Mouse (Mus musculus): Measurements from ENCODE around the gene Cd247.

The Cd247 gene

DNA sequence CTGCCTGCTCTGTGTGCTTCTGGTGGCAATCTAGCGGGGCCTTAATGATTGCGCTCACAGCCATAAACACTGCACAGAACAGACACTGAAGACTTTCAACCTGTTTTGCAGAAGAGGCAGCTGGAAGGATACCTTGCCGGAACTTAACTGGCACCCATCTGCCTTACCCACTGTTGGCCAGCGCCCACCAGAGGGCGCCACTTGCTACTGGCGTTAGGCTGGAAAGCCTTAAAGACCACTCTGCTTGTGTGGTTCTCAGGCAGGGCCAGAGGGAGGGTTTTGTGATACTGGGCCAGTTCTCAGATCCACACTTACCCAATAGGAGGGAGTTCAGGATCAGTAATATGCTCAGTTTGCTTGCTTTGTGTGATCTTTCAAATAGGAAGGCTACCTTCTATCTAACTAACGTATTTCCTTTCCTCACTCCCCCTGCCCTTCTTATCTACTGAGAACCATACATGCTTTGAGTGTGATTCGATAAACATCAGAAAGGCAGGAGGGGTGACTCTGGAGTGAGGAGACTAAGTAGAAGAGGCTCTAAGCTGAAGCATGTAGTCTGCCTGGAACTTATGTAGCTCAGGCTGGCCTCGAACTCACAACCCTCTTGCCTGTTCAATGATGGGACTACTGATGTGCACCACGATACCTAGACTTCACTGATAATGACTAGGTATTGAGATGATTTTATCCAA is 65.4 kb downstream of the Cd247 start:
- DNase-seq (ENCODE audit: low spot score) = peak; percentile 62

DNA sequence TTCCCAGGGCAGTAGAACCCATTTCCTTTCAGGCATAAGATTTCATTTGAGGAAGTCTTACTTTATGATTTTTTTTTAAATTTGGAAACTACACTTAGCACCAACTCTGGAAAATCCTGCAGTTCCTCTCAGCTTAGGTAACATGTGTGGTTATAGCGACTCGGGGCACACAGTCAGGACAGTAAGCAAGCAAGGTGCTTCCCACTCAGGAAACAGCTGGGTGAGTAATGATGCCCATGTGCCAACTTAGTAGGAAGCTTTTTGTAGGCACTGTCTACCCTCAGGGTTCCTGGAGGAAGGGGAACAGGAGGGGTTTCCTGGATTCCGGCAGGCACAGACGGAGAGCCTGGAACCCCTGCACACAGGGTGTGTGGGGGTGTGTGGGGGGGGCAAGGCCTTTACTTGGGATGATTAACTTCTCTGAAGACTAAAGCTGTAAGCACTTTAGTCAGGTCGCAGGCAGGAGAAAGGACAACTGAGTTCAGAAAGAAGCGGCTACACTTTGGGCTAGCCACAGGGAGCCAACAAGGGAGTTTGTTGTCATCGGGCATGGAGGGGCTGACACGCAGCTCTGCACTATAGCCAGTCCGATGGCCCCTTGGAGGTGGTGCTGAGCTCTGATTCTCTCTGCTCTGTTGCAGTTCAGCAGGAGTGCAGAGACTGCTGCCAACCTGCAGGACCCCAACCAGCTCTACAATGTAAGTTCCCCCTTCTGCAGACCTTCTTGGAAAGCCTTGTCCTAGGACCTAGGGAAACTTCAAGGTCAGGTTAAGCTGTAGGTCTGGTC is 67.5 kb downstream of the Cd247 start:
- no peak for DNase-seq (ENCODE audit: low spot score)

DNA sequence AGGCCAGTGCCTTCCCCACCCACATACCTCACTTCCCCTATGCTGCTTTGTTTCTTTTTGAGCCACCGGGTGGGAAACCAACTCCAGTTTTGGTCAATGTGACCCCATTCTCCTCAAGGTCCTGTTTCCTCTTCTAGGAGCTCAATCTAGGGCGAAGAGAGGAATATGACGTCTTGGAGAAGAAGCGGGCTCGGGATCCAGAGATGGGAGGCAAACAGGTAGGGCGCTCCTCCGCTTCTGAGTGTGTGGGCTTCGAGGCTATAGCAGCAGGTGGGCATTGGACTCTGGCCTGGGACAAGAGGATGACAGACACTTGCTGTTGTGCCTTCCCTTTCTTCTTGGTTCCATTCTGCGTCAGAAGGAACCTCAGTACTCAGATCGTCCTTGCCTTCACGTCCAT is 68.8 kb downstream of the Cd247 start:
- DNase-seq (ENCODE audit: low spot score) = no peak

DNA sequence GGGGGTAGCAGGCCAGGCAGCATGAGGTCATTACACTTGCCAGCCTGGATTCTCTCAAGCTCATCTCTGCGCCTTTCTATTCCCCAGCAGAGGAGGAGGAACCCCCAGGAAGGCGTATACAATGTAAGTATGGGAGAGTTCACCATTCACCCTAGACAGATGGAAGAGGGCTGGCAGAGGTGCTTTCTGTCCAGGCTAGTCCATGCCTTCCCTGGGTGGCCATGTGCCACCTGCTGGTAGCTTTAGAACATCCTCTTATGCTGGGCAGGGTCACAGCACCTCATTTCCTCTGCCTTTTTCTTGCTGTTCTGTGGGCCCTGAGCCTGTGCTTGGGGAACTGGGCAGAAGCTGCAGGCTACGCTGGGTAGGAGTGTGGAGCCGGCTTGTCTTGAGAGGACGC is 69.9 kb downstream of the Cd247 start:
- DNase-seq (ENCODE audit: low spot score) = no peak

DNA sequence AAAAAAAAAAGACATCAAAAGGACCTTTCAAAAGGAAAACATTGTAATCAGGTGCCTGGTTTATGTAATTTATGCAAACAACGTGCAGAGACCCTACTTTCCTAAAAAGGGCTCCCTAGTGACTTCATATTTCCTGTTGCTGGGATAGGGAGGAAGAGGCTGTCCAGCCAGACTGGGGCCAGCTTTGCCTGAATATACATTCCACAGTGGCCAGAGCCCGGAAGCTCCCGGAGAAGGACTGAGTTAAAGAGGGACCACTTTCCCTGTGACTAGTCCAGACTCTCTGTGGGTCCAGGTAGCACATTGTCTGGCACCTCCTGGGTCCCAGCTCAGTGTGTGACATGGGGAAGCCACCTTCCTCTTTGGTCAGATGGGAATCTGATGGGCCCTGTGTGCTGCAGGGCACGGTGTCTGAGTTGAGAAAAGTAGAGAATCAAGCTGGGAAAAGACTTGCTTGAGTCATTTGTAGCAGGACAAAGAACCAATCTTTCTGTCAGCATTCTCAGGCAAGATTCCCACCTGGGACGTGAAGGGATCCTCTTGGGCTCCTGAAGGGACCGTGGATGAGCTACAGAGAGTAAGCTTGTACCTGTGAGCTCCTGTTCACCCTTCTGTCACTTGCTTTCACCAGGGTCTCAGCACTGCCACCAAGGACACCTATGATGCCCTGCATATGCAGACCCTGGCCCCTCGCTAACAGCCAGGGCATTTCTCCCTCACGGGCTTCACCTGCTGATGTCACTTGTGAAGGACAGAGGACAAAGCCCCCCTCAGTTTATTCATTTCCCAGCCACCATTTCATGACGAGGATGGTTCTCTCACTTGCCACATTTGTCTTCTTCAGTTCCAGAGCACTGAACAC is 72.1 kb downstream of the Cd247 start:
- no peak for DNase-seq (ENCODE audit: low spot score)

DNA sequence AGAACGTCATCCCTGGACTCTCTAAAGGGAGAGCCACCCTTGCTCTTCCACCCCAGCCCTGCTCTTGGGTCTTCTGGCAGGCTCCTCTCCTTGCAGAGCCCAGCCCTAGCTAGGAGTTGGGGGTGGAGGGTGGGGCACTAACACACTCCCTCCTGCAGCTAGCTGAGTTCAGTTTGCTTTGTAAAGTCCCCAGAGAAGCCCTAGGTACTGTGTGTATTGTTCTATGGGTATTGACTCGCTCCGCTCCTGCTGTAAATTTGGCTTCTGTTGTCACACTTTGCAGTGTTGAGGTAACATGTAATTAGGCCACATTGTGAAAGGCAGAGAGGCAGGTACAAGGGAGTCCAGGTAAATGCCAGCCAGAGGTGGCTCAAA is 72.7 kb downstream of the Cd247 start:
- no peak for DNase-seq (ENCODE audit: low spot score)

DNA sequence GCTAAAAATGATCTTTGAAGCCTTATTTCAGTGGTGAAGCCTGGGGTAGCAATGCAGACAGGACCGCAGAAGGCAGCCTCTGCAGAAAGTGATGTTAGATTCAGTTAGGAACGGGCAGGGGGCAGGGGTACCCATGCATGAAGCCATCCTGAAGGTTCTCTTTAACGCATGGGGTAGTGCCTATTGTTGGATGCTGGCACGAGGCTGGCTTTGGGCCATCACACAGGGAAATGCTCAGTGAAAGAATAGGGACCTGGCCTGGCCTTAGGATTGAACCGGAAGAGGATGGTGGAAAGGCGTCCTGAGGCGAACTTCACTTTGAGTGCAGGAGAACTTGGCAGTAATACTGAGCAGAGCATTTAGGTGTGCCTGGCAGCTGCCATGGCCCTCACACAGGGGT is 73.6 kb downstream of the Cd247 start:
- DNase-seq (ENCODE audit: low spot score) = no peak

DNA sequence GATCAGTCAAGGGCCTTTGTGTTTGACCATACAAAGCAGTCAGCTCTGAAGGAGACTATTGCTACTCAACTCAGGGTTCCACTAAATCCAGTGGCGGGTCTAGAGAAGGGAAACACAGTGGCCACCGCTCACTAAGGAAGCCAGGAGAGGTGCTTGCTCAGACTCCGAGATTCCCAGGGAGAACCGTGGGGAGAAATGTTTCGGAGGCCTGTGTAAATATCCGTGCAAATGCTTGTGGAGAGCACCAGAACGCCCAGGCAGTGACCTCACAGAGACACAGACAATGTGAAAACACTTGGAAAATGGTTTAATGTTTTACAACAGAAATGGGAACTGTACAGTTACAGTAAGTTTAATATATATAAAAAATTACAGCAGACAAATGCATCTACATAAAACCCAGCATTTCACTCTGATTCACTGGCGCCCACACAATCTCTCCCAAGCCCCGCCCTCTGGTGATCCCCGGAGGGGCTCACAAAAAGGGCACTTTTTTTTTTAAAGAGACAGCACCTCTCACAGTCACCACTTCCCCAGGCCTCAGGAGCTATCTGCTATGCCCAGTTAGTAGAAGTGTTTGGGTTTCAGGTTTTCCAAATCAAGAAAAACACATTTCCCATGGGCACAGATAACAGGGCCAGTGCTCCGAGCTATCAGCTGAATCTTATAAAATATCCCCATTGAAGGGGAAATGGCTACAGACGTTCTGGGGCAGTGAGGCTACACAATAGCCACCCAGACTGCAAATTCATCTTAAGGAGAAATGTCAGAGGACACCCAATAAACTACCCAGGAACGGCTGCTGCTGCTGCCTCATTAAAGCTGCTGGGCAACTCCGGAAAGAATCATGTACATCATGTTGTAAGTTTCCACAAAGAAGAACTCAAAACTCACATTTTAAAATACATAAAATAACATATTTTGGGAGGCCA is 76.6 kb downstream of the Cd247 start:
- DNase-seq (ENCODE audit: low spot score) = no peak

DNA sequence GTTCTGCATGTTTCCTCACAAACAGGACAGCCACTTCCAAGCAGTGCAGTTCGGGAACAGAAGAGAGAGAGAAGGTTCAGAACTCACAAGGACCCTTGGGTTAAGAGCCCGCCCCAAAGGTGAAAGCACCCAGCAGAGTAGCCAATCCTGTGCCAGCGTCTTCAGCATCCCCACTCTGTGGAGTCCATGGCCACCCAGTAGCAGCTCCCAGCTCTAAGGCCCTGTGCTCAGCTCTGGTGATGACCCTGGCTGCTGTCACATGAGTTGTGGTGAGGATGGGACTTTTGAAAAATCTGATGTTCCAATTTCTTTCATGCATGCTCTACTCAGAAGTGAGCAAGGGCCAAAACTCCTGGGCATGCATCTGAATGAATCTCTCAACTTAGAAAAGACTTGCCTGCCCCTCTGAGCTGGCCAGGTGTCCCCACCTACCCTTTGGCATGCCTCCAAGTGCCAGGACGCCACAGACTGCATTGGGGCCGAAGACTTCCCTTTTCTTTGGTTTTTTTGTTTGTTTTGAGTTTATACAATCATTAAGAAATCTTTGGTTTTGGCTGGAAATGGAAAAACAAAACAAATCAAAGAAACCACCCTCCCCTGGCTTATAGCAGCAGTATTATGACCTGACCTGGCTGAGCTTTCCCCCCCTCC is 78.3 kb downstream of the Cd247 start:
- no peak for DNase-seq (ENCODE audit: low spot score)

DNA sequence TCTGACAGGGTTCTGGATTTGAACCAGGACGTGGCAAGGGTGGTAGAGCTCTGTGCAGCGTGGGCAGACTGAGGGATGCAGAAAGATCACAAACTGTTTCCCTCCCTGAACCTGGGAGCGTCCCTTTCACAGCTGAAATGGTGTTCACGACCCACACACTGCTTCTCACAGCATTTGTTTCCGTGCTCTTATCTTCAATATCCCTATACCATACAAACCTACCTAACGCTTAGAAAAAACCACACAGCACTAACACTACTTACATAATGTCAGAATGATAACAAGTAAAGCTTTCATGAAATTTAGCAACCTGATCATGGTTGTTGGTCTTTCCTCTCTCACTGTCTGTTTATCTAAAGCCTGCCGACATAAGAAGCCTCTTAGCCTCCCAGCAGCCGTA is 80.2 kb downstream of the Cd247 start:
- DNase-seq (ENCODE audit: low spot score) = no peak

DNA sequence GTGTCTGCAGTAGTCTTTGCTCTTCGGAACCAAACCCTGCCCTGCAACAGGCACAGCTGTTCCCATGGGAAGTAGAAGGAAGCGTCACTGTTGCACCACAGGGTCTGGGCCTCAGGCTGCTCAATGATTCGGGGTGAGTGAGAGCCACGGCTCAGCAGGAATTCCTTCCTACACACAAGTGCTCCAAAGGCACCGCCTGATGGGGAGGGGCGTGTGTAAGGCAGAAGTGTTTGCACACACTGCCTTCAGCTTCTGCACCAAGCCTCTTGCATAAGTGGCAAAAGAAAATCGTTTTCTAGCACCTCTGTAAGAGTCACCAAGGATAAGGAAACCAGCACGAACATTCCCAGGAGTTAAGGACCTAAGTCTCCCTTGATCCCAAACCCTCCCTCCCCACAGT is 86.2 kb downstream of the Cd247 start:
- no peak for DNase-seq (ENCODE audit: low spot score)

DNA sequence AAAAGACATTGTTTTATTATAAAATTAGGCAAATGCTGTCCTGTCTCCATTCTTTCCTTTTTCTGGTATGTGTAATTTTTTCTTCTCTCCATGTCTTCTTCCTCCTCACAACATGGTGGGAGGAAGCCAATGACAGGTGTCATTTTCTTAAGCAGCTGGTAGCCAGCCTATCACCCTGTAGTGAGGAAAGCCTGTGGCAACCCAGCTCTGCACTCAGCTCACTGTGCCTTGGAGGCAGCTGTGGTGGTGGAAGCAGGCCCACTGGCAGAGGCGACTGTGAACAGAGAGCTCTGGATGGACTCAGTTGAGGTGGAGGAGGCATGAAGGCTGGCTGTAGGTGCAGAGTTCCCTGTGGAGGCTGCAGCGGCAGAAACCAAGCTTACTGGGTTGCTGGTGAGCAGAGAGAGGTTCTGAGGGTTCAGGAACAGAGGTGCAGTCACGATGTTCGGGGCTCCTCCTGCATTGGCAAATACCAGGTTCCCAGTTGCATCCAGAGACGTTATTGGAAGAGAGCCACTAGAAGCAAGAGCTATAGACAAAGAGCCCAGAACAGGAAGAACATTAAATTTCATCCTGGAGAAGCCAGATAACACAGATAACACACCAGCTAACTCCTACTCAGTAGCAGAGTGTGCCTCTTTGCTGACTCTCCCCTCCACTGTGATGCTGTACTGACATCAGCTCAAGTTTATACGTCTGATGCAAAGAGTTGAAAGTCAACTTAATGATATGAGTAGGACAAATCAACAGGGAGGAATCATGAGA is 87.2 kb downstream of the Cd247 start:
- DNase-seq (ENCODE audit: low spot score) = no peak

DNA sequence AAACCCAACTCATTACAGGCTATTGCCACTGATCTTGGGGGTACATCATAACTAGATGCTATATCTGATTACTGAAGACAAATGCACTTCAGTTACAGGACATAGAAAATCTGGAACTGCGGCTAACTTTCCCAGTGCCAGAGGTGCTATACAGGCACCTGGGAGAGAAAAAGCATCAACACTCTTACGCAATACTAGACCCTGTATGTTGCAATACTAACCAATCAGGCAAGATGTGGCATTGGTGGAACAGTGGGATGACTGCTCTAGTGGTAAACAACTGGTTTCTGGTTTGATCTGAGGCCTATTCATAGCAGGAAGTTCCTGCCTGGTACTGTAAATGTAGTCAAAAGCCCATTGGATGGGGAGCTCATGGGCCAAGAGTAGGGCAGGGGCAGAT is 90.3 kb downstream of the Cd247 start:
- no peak for DNase-seq (ENCODE audit: low spot score)

DNA sequence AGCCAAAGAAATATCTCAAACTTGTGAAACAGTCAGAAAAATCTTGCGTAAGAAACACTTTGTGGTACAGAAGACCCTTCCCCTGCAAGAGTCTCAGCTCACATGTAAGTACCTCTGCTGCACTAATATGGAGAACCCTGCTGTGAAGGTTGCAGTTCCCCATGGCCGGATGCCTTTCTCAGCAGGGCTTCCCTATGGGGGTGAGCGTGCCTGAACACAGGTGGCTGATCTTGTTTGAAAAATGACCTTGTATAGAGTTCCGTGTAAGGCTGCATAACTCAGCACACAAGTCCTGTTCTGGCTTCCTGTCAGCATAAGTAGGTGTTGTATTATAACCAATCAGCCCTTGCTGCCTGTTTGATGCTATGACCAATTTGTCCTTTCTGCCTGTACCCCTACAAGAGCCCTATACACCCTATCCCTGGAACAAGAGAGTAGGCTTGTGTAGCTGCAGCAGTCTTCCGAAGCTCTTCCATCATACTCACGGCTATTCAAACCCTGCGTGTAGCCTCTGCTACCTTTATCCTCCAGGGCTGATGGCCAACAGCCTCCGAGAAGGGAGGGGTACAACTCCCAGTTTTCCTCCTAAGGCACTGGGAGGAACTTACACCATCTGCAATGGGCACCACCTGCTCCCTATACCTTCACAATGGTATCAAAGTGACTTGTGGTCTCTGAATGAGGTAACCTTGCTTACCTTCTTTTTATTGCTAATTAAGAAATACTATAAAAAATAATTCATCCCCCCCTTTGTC is 93.8 kb downstream of the Cd247 start:
- DNase-seq (ENCODE audit: low spot score) = no peak

DNA sequence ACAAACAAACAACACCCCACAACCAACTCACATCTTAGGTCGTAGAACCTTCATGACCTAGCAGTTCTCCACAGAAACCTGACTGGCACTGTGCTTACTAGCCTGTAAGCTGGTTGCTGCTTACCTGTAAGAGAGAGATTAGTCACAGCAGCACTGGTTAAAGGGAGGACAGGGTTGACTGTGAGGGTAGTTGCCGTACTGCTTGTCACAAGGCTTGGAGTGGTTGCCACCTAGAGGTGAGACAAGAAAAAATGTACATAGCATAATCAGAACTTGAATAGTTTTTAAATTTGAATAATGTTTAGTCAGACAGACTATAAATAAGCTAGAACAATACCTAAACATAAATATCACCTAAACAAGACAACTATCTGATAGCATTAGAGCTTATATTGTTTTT is 103.2 kb downstream of the Cd247 start:
- DNase-seq (ENCODE audit: low spot score) = no peak

DNA sequence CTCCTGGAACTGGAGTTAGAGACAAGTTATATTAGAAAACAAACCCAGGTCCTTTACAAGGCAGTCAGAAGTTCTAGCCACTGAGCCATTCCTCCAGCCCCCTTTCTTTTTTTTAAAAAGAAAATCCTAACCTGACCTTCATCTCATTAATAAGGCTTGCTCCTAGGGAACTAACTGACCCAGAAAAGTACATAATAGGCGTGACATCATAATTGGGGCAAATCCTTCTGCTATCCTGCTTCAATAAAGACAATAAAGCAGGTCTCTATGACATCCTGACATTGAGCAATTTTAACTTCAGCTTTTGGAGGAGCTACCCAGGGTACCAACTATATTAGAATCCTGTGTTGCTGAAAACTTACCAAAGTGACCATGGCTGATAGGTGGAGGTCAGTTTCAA is 115.1 kb downstream of the Cd247 start:
- DNase-seq (ENCODE audit: low spot score) = no peak

DNA sequence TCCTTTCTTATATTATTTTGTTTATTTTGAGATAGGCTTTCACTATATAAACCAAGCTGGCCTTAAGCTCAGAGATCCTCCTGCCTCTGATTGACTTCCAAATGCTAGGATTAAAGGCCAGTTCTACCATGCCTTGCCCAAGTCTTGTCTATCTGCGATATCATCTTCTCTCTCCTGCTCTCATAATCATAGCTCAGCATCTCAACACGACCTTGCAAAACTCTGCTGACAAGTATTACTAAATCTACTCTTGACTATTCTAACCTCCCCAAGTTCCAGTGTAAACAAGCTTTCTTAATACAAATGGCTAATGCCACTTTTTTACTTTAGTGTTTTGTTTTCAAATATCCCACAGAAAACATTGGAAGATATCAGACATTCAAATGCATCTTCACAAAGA is 119.7 kb downstream of the Cd247 start:
- DNase-seq (ENCODE audit: low spot score) = no peak

DNA sequence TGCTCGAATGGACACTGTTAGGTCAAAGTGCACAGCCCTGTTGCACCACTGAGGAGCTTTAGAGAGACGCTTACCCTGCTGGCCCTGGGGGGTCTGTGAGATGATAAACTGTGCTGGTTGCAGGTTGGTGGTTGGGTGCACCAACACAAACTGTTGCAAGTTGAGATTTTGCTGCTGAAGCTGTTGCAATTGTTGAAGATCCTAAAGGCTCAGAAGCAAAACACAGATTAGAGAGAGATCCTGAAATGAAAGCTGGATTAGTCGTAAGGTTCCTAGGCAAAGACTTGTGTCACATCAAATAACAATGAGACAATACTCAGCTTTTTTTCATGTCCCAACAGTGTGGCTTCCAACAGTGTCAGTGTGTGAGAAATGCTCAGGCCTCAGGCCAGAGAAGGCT is 120.3 kb downstream of the Cd247 start:
- DNase-seq (ENCODE audit: low spot score) = no peak

DNA sequence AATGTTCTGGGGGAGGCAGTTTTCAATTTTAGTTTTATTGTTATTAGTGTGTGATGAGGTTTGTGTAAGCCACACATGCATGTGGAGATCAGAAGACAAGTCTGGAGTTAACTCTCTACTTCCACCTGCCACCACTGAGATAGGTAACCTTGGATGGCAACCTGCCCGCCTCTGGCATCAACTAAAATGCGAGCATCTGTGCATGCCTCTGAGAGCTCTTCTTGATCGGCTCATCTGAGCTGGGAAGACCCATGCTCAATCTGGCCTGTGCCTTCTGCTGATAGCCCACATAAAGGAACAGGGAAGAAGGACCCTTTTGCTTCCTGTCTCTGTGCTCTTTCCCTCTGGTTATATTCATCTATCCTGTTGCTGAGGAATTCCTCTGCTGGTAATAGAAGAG is 121.0 kb downstream of the Cd247 start:
- no peak for DNase-seq (ENCODE audit: low spot score)
